Mouse (Mus musculus) midbrain, embryonic 11.5 days (tissue): ENCODE results near the gene Exoc2. TPM values are rescaled to one million over a fixed set of nuclear protein-coding genes. Genes with fewer than 3 reads are reported as not detected.

ENCODE experiments used
- ATAC-seq: fragments of 200-750 bp; cut with Nextera tagmentation; 2 replicates; pipeline ENCODE4 v1.8.0; 2017; ENCODE audit warnings: moderate TSS enrichment, moderate library complexity; ENCODE audit not compliant: low FRiP score
- DNase-seq: peaks from one replicate; pipeline ENCODE4 v3.0.0; 2015; ENCODE audit warnings: low spot score; ENCODE audit errors: missing footprints
- H3K27ac ChIP-seq: fragments of 300-500 bp; sonication (generic); 2 replicates; pipeline ENCODE4 v1.5.1; 2014; ENCODE audit warnings: low read depth, low read length
- H3K27me3 ChIP-seq: fragments of 300-500 bp; sonication (generic); 2 replicates; pipeline ENCODE4 v1.6.1; 2014; ENCODE audit warnings: mild to moderate bottlenecking, low read length, moderate library complexity, mixed read lengths; ENCODE audit not compliant: control insufficient read depth, insufficient read depth
- H3K36me3 ChIP-seq: fragments of 300-500 bp; sonication (generic); 2 replicates; pipeline ENCODE4 v1.6.1; 2014; ENCODE audit warnings: mild to moderate bottlenecking, low read length, moderate library complexity, mixed read lengths; ENCODE audit not compliant: control insufficient read depth, insufficient read depth
- H3K4me1 ChIP-seq: fragments of 300-500 bp; sonication (generic); 2 replicates; pipeline ENCODE4 v1.6.1; 2014; ENCODE audit warnings: low read length; ENCODE audit not compliant: control insufficient read depth, insufficient read depth
- H3K4me2 ChIP-seq: fragments of 300-500 bp; sonication (generic); 2 replicates; pipeline ENCODE4 v1.6.1; 2014; ENCODE audit warnings: mild to moderate bottlenecking, moderate library complexity
- H3K4me3 ChIP-seq: fragments of 300-500 bp; sonication (generic); 2 replicates; pipeline ENCODE4 v1.5.1; 2014; ENCODE audit warnings: low read depth, low read length
- H3K9ac ChIP-seq: fragments of 300-500 bp; sonication (generic); 2 replicates; pipeline ENCODE4 v1.6.1; 2014; ENCODE audit warnings: low read length
- H3K9me3 ChIP-seq: fragments of 300-500 bp; sonication (generic); 2 replicates; pipeline ENCODE4 v1.6.1; 2016; ENCODE audit warnings: low read length; ENCODE audit not compliant: control insufficient read depth
- WGBS: fragments of 180-500 bp; shearing (Covaris S2); extraction: QIAGEN DNeasy Blood & Tissue Kit; methylation state at CpG from one replicate; pipeline ENCODE4 v1.1.7; 2014; 5-methylcytosine and 5-hydroxymethylcytosine counted together
- polyA plus RNA-seq: library from polyadenylated mRNA; unstranded; fragments of >200 nt; fragmentation: Nextera tagmentation; extraction: Ambion mirVana; gene quantifications from 2 replicates; pipeline ENCODE4 v1.2.1, GENCODE M21; 2014

The Exoc2 gene
- polyA plus RNA-seq, 1 experiment from 2014 or later = 41.3 TPM

GRCm38 (mm10) chr13:30788421-30788820, 185.5 kb downstream of the Exoc2 start:
- no peak overlapping the region for H3K27ac ChIP-seq
- ATAC-seq (no peak), DNase-seq (no peak)
- no peaks in the 10 kb centered on the region for H3K36me3 ChIP-seq
- H3K9me3 ChIP-seq = no peaks in the 10 kb centered on the region
- no peaks in the 10 kb centered on the region for H3K27me3 ChIP-seq
- H3K9ac ChIP-seq = no peak overlapping the region
- H3K4me3 ChIP-seq = no peak overlapping the region
- H3K4me1 ChIP-seq = no peaks in the 10 kb centered on the region
- H3K4me2 ChIP-seq = no peak overlapping the region
- WGBS = 89% methylated on average over 3 of the region's 3 CpGs

DNA sequence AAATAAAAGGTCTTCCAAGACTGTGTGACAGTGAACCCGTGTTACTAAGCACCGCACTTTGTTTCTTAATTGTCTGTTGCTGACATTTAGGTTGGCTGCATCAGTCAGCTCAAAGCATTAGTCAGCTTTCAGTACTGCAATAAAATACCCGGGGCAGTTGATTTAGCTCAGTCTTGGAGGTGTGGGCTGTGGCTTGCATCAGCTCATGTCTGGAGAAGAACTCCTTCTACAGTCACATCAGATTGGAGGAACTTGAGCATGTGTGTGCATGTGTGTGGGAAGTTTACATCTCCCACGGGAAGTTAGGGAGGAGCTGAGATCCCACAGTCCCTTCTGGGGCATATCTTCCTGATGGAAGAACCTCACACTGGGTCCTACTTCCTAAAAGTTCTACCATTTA, 185.9 kb downstream of the Exoc2 start:
- Histone ChIP-seq H3K36me3 (no peaks in the 10 kb centered on the region), H3K4me3 (no peak overlapping the region), H3K9ac (no peak overlapping the region), H3K27ac (no peak overlapping the region), H3K9me3 (no peaks in the 10 kb centered on the region), H3K4me1 (no peaks in the 10 kb centered on the region), H3K27me3 (no peaks in the 10 kb centered on the region), H3K4me2 (no peak overlapping the region)
- 89% methylated on average over 4 of the region's 4 CpGs for WGBS
- no peak for ATAC-seq
- DNase-seq = no peak

- Histone ChIP-seq H3K36me3 (no peaks in the 10 kb centered on the region), H3K27me3 (no peaks in the 10 kb centered on the region), H3K4me2 (no peak overlapping the region), H3K4me3 (no peak overlapping the region), H3K9ac (no peak overlapping the region), H3K27ac (no peak overlapping the region), H3K9me3 (no peaks in the 10 kb centered on the region), H3K4me1 (no peaks in the 10 kb centered on the region)
- ATAC-seq (no peak), DNase-seq (no peak)
- WGBS = 90% methylated on average over 2 of the region's 2 CpGs
Measured at GRCm38 (mm10) chr13:30787556-30787955, 186.3 kb downstream of the Exoc2 start.

- WGBS = 56% methylated on average over 2 of the region's 2 CpGs
- Histone ChIP-seq H3K4me1 (no peaks in the 10 kb centered on the region), H3K27ac (no peak overlapping the region), H3K27me3 (no peaks in the 10 kb centered on the region), H3K4me3 (no peak overlapping the region), H3K9ac (no peak overlapping the region), H3K4me2 (no peak overlapping the region), H3K36me3 (no peaks in the 10 kb centered on the region), H3K9me3 (no peaks in the 10 kb centered on the region)
- ATAC-seq (0 out of 2 replicates have a peak, but pooled peaks have one; percentile 14), DNase-seq (no peak)
Measured at GRCm38 (mm10) chr13:30787036-30787320, 186.9 kb downstream of the Exoc2 start.

DNA sequence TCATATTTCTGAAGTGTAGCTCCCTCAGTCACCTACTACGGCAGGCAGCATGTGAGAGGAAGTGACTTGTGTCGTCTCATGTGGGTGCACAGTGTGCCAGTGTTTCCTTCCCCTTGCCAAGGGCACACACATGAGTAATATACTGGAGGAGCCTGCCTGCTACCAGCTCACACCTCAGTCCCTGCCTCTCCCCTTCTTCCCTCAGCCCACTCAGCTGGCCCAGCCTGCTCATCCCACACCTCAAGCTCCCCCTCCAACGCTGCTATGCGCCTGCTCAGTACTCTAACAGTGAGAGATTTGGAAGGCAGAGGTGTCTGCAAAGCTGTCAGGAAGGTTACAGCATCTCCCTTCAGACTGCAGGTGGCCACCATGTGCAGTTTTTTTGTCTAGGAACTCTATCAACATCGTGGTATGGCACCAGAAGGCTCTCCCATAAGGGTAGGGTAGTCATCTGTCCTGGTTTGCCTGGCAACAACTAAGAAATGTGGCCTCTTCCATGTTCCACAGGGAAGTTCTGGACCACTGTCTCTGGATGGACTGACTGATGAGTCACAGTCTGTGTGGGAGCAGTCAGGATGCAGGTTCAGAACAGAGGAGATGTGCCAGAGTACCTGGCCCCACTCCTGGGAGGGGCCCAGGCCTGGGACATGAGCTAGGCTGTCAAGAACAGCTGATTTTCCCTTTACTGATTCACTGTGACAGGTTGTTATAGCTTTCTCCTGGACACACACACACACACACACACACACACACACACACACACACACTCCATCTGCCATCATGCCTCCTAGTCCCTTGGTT, 187.5 kb downstream of the Exoc2 start:
- no peak overlapping the region for H3K4me3 ChIP-seq
- ATAC-seq (no peak), DNase-seq (no peak)
- H3K27ac ChIP-seq = no peak overlapping the region
- WGBS = 81% methylated on average over 5 of the region's 5 CpGs
- no peaks in the 10 kb centered on the region for H3K4me1 ChIP-seq
- no peaks in the 10 kb centered on the region for H3K36me3 ChIP-seq
- no peaks in the 10 kb centered on the region for H3K27me3 ChIP-seq
- no peak overlapping the region for H3K9ac ChIP-seq
- no peak overlapping the region for H3K4me2 ChIP-seq
- no peaks in the 10 kb centered on the region for H3K9me3 ChIP-seq

DNA sequence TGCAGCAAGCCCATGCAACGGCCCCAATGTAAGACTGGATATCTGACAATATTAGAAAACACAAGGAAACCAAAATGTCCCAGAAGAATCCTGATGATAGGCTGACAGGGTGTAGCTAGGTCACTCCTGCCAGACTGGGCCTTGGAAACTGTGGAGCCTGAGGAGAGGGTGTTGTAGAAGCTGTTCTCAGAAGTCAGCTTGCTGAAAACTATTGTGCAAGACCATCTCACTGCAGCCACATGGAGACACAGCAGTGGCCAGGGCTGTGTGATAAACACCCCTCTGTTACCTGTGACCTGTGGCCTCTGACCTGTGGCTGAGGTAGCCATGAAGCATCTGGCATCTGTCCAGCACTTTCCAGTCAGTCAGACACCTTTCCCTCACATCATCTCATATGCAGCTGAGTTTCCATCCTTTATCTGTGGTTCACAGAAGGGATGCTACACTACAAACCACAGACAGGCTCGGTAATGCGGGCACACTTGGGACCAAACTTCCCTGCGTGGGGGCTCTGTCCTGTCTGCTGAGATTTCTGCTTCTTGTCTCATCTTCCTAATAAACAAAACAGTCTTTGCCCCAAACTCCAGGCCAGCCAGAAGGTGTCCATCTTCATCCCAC, 188.4 kb downstream of the Exoc2 start:
- ATAC-seq = no peak
- no peaks in the 10 kb centered on the region for H3K36me3 ChIP-seq
- 91% methylated on average over 4 of the region's 4 CpGs for WGBS
- H3K4me3 ChIP-seq = no peak overlapping the region
- no peaks in the 10 kb centered on the region for H3K4me1 ChIP-seq
- no peak for DNase-seq
- no peaks in the 10 kb centered on the region for H3K27me3 ChIP-seq
- H3K9me3 ChIP-seq = no peaks in the 10 kb centered on the region
- H3K9ac ChIP-seq = no peak overlapping the region
- no peak overlapping the region for H3K27ac ChIP-seq
- H3K4me2 ChIP-seq = no peak overlapping the region

- no peaks in the 10 kb centered on the region for H3K27me3 ChIP-seq
- no peak overlapping the region for H3K4me3 ChIP-seq
- 61% methylated on average over 8 of the region's 8 CpGs for WGBS
- no peaks in the 10 kb centered on the region for H3K4me1 ChIP-seq
- H3K9ac ChIP-seq = no peak overlapping the region
- ATAC-seq (no peak), DNase-seq (peak; percentile 84)
- no peaks in the 10 kb centered on the region for H3K36me3 ChIP-seq
- no peaks in the 10 kb centered on the region for H3K9me3 ChIP-seq
- no peak overlapping the region for H3K27ac ChIP-seq
- H3K4me2 ChIP-seq = no peak overlapping the region
Measured at GRCm38 (mm10) chr13:30782419-30782818, 191.5 kb downstream of the Exoc2 start.

- Histone ChIP-seq H3K27me3 (no peaks in the 10 kb centered on the region), H3K9me3 (no peaks in the 10 kb centered on the region), H3K36me3 (no peaks in the 10 kb centered on the region), H3K9ac (no peak overlapping the region), H3K4me1 (no peaks in the 10 kb centered on the region), H3K27ac (no peak overlapping the region), H3K4me3 (no peak overlapping the region), H3K4me2 (no peak overlapping the region)
- ATAC-seq (no peak), DNase-seq (no peak)
- WGBS = 57% methylated on average over 2 of the region's 2 CpGs
Measured at GRCm38 (mm10) chr13:30781905-30782304, 192.0 kb downstream of the Exoc2 start.

DNA sequence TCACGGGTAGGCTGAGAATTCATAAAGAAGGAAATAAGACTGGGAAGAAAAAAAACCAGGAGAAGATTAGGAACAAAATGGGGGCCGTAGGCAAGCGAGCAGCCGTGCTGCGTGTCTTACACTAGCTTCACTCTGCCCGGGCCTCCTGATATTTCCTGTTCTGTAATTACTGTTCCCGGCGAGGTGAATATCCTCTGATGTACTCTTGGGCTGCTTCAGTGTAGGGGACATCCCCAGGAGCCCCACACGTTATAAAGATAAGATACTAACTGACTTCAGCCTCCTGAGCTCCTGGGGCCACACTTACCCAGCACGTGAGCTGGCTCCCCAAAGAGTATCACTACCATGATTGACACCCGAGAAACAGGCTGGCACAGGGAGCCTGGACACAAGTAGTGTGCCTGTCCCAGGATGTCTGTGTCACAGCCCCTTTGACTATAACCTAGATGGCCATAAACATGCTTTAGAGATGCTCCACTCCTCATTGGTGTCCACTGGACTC, 196.2 kb downstream of the Exoc2 start:
- H3K9me3 ChIP-seq = no peaks in the 10 kb centered on the region
- no peak overlapping the region for H3K4me3 ChIP-seq
- ATAC-seq = no peak
- H3K4me1 ChIP-seq = no peaks in the 10 kb centered on the region
- H3K27ac ChIP-seq = no peak overlapping the region
- no peak overlapping the region for H3K4me2 ChIP-seq
- H3K27me3 ChIP-seq = no peaks in the 10 kb centered on the region
- WGBS = 83% methylated on average over 11 of the region's 11 CpGs
- no peaks in the 10 kb centered on the region for H3K36me3 ChIP-seq
- DNase-seq = no peak
- no peak overlapping the region for H3K9ac ChIP-seq
